Mouse (Mus musculus) right cerebral cortex, postnatal 25 days (tissue): ENCODE measurements at regions not wholly inside any gene's neighbourhood (a gene's known extent, or its start where the extent isn't known, plus 50 kb on each side); places are given as distances from the start of the nearest gene placed in this dataset.

Experiments
- DNase-seq: peaks from one replicate; pipeline ENCODE4 v3.0.0; 2022

- no peak for DNase-seq
Measured at GRCm38 (mm10) chr9:46509896-46510295, 190.1 kb upstream of the 4931429L15Rik start.

GRCm38 (mm10) chr9:46509458-46509857 is 189.7 kb upstream of the 4931429L15Rik start:
- DNase-seq: no peak

GRCm38 (mm10) chr9:46507036-46507435 is 187.2 kb upstream of the 4931429L15Rik start:
- no peak for DNase-seq

GRCm38 (mm10) chr9:46504536-46504935 is 184.8 kb upstream of the 4931429L15Rik start:
- no peak for DNase-seq

DNA sequence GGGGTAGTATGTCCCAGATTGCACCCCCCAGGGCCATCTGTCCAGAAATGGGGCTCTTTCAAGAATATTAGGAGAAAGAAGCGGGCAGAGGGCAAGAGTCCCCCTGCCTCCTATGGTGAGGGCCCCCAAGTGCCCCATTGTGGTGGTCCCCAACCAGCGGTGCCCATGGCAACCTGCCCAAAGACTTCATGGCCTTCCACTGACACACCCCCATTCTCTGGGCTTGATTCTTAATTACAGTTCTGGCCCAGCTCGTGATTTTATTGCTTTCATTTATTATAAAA is 184.3 kb upstream of the 4931429L15Rik start:
- no peak for DNase-seq

DNA sequence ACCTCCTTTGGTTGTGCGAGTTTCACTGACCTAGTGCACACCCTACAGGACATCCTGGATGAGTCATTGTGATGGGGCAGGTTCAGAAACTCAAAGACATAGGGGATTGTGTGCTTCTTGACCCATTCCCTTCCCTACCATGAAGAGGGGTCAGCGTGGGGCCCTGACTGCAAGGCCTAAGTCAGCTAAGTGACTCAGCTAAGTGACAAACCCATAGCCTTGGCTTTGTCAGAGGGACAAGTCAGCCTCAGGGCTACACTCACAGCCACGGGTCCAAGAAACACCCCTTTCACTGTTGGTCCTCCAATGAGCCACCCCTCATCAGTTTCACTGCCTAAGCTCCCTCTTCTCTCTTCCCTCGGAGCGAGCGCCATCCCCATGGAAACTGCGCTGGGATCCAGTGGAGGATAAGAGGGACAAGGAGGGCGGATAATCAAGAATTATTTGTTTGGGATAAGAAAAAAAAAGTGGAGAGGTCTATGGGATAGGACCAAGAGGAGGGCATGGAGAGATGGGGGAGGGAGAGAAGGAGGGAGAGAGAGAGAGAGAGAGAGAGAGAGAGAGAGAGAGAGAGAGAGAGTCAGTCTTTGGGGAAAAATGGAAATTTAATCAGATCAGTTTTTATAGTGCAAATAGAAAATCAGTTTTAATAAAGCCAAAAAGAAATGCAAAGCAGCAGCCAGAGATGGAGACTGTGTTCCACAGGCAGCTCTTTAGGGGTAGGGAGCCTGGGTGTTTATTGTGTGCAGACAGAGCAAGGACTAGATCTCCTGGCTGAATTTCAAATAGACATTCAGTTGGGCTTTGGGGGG is 183.7 kb upstream of the 4931429L15Rik start:
- DNase-seq: no peak

GRCm38 (mm10) chr9:46499426-46499825 is 179.6 kb upstream of the 4931429L15Rik start:
- no peak for DNase-seq

GRCm38 (mm10) chr9:46498861-46499260 is 179.1 kb upstream of the 4931429L15Rik start:
- DNase-seq: no peak

- DNase-seq: no peak
Measured at GRCm38 (mm10) chr9:46495276-46495675, 175.5 kb upstream of the 4931429L15Rik start.

DNA sequence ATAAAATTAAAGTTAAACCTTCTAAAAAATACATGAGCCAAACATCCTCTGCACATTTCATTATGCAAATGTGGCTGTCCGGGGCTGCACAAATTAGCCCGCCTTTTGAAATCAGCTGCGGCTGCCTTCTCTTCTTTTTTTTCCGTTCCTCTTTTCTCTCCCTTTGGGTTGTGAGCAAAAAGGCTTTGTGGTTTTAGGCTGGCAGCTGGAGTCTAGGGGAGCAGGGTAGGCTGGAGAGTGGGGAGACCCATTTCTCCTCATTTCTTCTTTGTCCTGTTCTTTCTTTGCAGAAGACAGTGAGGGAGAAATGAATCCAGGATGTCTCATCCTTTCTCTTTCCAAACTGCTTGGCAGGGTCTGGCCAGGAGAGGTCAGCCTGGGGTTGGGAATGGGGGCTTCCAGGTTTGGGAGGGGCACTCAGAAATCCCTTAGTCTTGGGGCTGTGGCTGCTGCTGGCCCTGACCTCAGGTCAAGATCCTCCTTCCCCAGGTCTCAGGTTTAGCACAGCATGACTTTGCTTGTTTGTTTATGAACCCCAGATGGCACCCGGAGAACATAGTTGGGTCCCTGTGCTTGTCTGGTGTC is 163.2 kb upstream of the 4931429L15Rik start:
- DNase-seq: no peak

DNA sequence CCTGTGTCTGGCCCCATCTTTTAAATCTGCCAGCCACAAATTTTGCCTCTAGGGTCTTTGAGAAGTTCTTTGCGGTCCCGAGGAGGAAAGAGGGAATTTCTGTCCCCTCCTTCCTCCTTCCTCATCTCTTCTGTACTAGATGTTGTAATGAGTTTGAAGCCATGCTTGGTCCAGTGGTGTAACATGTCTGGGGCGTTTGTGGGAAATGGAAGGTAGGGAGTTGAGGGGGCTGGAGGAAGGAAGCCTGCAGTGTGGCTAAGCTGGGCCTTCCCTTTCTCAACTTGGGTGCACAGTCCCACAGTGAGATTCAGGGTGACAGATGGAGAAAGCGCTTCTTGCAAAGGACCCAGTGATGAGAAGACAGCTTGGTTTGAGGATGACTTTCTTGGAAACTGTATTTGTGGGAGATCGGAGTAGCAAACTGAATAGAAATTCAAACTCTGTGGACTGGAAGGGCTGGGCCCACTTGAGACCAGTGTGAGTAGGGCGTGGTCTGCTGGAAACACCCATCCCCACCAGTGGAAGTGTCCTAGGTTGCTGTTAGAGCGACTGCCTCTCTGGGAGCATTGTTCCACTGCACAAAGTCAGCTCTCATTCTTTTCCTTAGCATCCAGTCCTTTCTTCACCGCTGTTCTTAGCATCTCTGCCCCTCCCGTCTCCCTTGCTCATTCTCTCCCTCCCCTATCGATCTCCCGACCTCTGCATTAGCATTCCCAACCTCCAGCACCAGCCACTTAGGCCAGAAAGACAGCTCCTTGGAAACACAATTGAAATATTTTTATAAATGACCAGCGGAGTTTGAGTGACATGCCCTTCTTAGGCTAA is 162.5 kb upstream of the 4931429L15Rik start:
- DNase-seq: no peak

DNA sequence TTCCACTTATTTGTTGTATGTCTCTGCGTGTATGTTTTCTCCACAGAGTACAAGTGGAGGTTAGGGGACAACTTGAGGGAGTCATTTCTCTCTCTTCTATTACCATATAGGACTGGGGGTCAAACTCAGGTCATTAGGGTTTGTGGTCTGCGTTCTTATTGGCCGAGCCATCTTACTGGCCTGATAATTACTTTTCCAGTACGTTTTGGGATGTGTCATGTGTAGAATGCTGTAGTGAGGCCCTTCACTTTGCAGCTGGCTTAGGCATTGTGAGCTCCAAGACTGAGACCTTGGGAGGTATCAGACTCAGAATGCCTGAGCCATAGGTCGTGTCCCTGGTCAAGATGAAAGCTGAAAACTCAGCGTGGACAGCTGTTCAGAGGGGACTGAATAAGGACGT is 161.7 kb upstream of the 4931429L15Rik start:
- no peak for DNase-seq

GRCm38 (mm10) chr9:46480080-46480690 is 160.4 kb upstream of the 4931429L15Rik start:
- no peak for DNase-seq

GRCm38 (mm10) chr9:46478611-46479010 is 158.8 kb upstream of the 4931429L15Rik start:
- DNase-seq: no peak

- DNase-seq: no peak
Measured at GRCm38 (mm10) chr9:46476516-46476915, 156.7 kb upstream of the 4931429L15Rik start.

DNA sequence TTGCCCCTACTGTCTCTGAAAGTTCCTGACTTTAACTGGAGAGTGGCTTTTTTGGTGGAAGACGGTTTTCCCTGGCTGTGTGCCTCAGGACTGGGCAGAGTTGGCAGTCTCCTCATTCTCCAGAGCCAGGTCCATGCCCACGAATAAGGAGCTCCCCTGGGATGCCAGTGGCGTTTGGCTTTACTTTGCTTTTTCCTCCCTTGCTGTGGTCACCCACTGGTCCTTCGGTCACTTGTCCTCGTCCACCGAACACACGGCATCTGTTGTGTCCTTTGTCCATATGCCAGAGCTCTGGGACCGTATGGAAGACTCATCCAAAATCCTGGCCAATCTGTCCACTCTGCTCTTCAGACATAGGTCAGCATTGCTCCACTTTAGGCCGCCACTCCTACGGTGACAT is 153.9 kb upstream of the 4931429L15Rik start:
- no peak for DNase-seq

- no peak for DNase-seq
Measured at GRCm38 (mm10) chr9:46469521-46469920, 149.7 kb upstream of the 4931429L15Rik start.

DNA sequence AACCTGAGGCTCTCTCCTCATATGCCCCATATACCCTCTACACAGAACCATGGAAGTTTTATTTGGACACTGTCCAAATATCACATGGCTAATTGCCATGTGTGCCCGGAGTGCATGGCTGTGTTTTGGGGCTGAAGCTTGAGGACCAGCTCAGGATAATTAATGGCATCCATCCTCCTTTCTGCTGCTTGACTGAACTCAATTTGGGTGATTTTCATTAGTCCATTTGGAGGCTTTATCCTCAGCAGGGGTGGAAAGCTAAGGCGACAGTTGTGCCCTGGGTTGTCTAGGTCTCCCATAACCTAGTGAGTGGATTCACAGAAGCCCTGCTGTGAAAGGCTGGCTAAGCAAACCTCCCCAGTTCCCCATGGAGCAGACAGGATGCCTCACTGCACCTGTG is 148.5 kb upstream of the 4931429L15Rik start:
- DNase-seq: no peak

- no peak for DNase-seq
Measured at GRCm38 (mm10) chr9:46467671-46468070, 147.9 kb upstream of the 4931429L15Rik start.

GRCm38 (mm10) chr9:46462681-46463080 is 142.9 kb upstream of the 4931429L15Rik start:
- DNase-seq: no peak

DNA sequence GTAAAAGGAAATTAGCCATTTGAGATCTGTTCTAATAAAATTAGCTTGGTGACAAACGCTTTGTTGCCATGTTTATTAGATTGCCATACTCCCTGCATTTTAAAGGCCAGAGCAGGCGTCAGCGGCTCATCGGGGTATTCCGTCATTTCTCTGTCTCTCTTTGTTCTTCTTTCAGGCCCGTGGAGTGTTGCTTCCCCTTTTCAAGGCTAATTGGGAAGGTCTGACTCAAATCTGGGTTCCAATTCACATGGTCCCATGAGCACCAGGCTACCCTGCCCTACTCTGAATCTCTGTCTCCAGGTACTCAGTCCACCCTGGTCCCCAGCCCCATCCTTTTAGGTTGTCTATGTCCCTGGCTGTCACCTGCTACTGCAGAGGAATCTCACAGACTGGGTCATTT is 138.2 kb upstream of the 4931429L15Rik start:
- DNase-seq: no peak

- no peak for DNase-seq
Measured at GRCm38 (mm10) chr9:46454807-46455610, 135.2 kb upstream of the 4931429L15Rik start.
